Mouse (Mus musculus): ENCODE data around the gene Blcap.
"Not testable (repeated sequence)": the region's sequence is repeated elsewhere in the genome, so short reads cannot be mapped to it uniquely, and the experiment has no call there.

Blcap gene

GRCm38 (mm10) chr2:157571224-157571832 lies at the start of gene Blcap:
TSS of gene Blcap (minus strand) at chr2:157571274.
- DNase-seq (ENCODE audit: low spot score in 2 of 2), result no peak

GRCm38 (mm10) chr2:157618393-157618792 lies 47.3 kb upstream of the Blcap start:
- DNase-seq (ENCODE audit: low spot score in 2 of 2), result no peak

GRCm38 (mm10) chr2:157613997-157614396 lies 42.9 kb upstream of the Blcap start:
- peak in 1 of 2 experiments; percentile 22 for DNase-seq (ENCODE audit: low spot score in 2 of 2)

- DNase-seq (ENCODE audit: low spot score in 2 of 2), result no peak
Observed at GRCm38 (mm10) chr2:157611735-157612134, 40.7 kb upstream of the Blcap start.

GRCm38 (mm10) chr2:157607542-157608236 lies 36.6 kb upstream of the Blcap start:
- no peak for DNase-seq (ENCODE audit: low spot score in 2 of 2)

- peak; percentile 69 to 93 for DNase-seq (ENCODE audit: low spot score in 2 of 2)
Observed at GRCm38 (mm10) chr2:157605025-157605675, 34.1 kb upstream of the Blcap start.

- no peak for DNase-seq (ENCODE audit: low spot score in 2 of 2)
Observed at GRCm38 (mm10) chr2:157601435-157601839, 30.4 kb upstream of the Blcap start.

GRCm38 (mm10) chr2:157596876-157597566 lies 25.9 kb upstream of the Blcap start:
- DNase-seq (ENCODE audit: low spot score in 2 of 2), result no peak

- not testable (repeated sequence) for DNase-seq (ENCODE audit: low spot score in 2 of 2)
Observed at GRCm38 (mm10) chr2:157585351-157585750, 14.3 kb upstream of the Blcap start.

GRCm38 (mm10) chr2:157572786-157573185 lies 1.7 kb upstream of the Blcap start:
- no peak for DNase-seq (ENCODE audit: low spot score in 2 of 2)

- no peak for DNase-seq (ENCODE audit: low spot score in 2 of 2)
Observed at GRCm38 (mm10) chr2:157569796-157570485, 1.1 kb downstream of the Blcap start.

GRCm38 (mm10) chr2:157568881-157569280 lies 2.2 kb downstream of the Blcap start:
- no peak for DNase-seq (ENCODE audit: low spot score in 2 of 2)

GRCm38 (mm10) chr2:157567235-157567961 lies 3.7 kb downstream of the Blcap start:
- DNase-seq (ENCODE audit: low spot score in 2 of 2), result no peak

- DNase-seq (ENCODE audit: low spot score in 2 of 2), result peak; percentile 77 to 89
Observed at GRCm38 (mm10) chr2:157566260-157566952, 4.7 kb downstream of the Blcap start.

GRCm38 (mm10) chr2:157565898-157566259 lies 5.2 kb downstream of the Blcap start:
- no peak for DNase-seq (ENCODE audit: low spot score in 2 of 2)

- DNase-seq (ENCODE audit: low spot score in 2 of 2), result no peak
Observed at GRCm38 (mm10) chr2:157565446-157565845, 5.6 kb downstream of the Blcap start.

- no peak for DNase-seq (ENCODE audit: low spot score in 2 of 2)
Observed at GRCm38 (mm10) chr2:157564723-157565122, 6.4 kb downstream of the Blcap start.

- no peak for DNase-seq (ENCODE audit: low spot score in 2 of 2)
Observed at GRCm38 (mm10) chr2:157563031-157563430, 8.0 kb downstream of the Blcap start.

GRCm38 (mm10) chr2:157561165-157561836 lies 9.8 kb downstream of the Blcap start:
- DNase-seq (ENCODE audit: low spot score in 2 of 2), result no peak

GRCm38 (mm10) chr2:157560302-157560701 lies 10.8 kb downstream of the Blcap start:
- DNase-seq (ENCODE audit: low spot score in 2 of 2), result no peak
